Mouse (Mus musculus) liver, embryonic 14.5 days (tissue): ENCODE results near the gene Chkb.

Experiments used
- CTCF ChIP-seq: IDR thresholded peaks from 2 replicates; pipeline ENCODE4 v1.5.1; 2016; ENCODE audit warnings: antibody characterized with exemption, low read depth, control low read depth
- EP300 ChIP-seq: IDR thresholded peaks from 2 replicates; pipeline ENCODE4 v1.6.1; 2016; ENCODE audit warnings: antibody characterized with exemption, low read depth

DNA sequence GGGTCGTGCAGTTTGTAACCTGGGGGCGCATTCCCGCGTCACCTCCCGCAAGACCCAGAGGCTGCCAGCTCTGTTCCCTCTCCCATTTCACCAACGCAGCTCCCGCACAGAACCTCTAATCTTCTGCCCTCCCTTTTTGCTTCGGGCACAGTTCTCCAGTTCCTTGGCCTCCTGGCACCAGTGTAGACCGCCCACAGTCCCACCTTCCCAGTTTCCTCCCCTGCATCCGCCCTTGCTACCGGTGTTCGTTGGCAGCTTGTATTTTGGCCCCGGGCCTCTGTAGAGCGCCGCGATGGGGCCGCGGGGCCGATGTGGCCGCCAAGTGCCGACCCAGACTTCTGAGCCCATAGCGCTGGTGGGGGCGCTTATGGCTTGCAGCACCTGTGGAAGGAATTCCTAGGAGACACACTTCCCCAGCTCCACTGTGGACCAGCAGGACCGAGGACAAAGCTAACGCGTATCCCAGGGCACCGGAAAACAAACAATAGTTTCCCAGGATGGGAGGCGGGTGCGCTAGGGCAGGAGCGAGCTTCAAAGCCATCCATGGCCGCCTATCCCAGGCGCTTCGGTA, 50.8 kb downstream of the Chkb start, which contains the start of gene Odf3b:
- no peak for TF ChIP-seq CTCF
- no peak for TF ChIP-seq EP300
